Comparison of ENCODE assay signal across 1 mouse cellular context in the genomic region with DNA sequence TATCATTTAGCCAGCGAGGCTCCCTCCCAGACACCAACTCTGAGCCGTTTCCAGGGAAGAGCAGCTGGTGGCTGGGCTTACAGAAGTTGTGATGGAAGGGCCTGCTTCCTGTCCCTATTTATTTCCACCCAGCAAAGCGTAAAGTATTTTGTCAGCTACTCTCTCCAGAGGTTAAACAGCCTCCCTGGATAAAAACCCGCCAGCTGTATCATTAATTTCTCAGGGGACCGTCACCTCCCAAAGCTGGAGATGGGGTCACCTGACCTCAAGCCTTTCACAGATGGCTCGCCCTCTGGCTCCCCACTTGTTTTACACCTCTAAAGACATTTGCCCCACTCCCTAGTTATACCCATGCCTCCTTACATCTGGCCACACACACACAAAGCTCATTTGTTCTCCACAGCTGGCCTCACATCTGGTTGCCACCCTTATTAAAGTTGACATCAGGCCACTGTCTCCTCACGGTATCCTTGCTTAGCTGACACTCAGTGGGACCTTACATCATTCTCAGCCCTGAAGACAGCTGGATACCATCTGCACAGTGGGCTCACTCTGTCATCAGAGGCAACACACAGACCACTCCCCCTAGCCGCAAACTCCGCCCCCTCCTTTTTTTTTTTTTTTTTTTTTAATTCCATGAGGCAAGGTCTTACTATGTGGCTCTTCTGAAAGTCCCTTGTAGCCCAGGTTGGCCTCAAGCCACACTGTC.
TF ChIP-seq lines count a peak whose summit lies in the region.

No protein-coding gene starts in this region.

TF ChIP-seq in MEL, 35 proteins besides CTCF, POLR2A, EP300 and RAD21:
- no peak for TF ChIP-seq SIN3A (IDR thresholded peaks at IDR 0.05; ENCODE audit: low read length)
- peak; percentile 81 for TF ChIP-seq ZNF384 (IDR thresholded peaks at IDR 0.05; ENCODE audit: low read depth, low read length)
